Mouse (Mus musculus) embryonic facial prominence, embryonic 11.5 days (tissue): Measurements from ENCODE around the gene Slx1b. TPM values are rescaled to one million over a fixed set of nuclear protein-coding genes. Genes with fewer than 3 reads are reported as not detected.

Source experiments
- ATAC-seq: fragments of 200-750 bp; cut with Nextera tagmentation; replicated peaks from 2 replicates; pipeline ENCODE4 v1.8.0; 2017; ENCODE audit warnings: low read depth; ENCODE audit not compliant: insufficient number of reproducible peaks, low FRiP score, low TSS enrichment
- DNase-seq: peaks from one replicate; pipeline ENCODE4 v3.0.0-alpha.2; 2015; ENCODE audit warnings: low spot score
- H3K27ac ChIP-seq: fragments of 300-500 bp; sonication (generic); replicated peaks from 2 replicates; pipeline ENCODE4 v1.5.1; 2014; ENCODE audit warnings: mild to moderate bottlenecking, low read depth, low read length, control low read depth
- H3K27me3 ChIP-seq: fragments of 300-500 bp; sonication (generic); 2 replicates; pipeline ENCODE4 v1.6.1; 2014; ENCODE audit warnings: mild to moderate bottlenecking, low read length, moderate library complexity, mixed read lengths; ENCODE audit not compliant: control insufficient read depth, insufficient read depth
- H3K36me3 ChIP-seq: fragments of 300-500 bp; sonication (generic); replicated peaks from 2 replicates; pipeline ENCODE4 v1.6.1; 2014; ENCODE audit warnings: low read depth, mild to moderate bottlenecking, low read length, moderate library complexity, mixed read lengths; ENCODE audit not compliant: control insufficient read depth, insufficient read depth
- H3K4me1 ChIP-seq: fragments of 300-500 bp; sonication (generic); 2 replicates; pipeline ENCODE4 v1.6.1; 2014; ENCODE audit warnings: low read length, mixed read lengths; ENCODE audit not compliant: control insufficient read depth, insufficient read depth
- H3K4me2 ChIP-seq: fragments of 300-500 bp; sonication (generic); 2 replicates; pipeline ENCODE4 v1.6.1; 2014; ENCODE audit warnings: low read depth, mild to moderate bottlenecking, control low read depth, low read length, moderate library complexity
- H3K4me3 ChIP-seq: fragments of 300-500 bp; sonication (generic); 2 replicates; pipeline ENCODE4 v1.5.1; 2014; ENCODE audit warnings: low read depth, low read length, control low read depth
- H3K9ac ChIP-seq: fragments of 300-500 bp; sonication (generic); replicated peaks from 2 replicates; pipeline ENCODE4 v1.6.1; 2014; ENCODE audit warnings: mild to moderate bottlenecking, control low read depth, low read length
- H3K9me3 ChIP-seq: fragments of 300-500 bp; sonication (generic); replicated peaks from 2 replicates; pipeline ENCODE4 v1.6.1; 2016; ENCODE audit warnings: mild to moderate bottlenecking, low read length, inconsistent platforms, mixed read lengths; ENCODE audit not compliant: control insufficient read depth
- WGBS: fragments of 180-500 bp; shearing (Covaris S2); extraction: QIAGEN DNeasy Blood & Tissue Kit; methylation state at CpG from one replicate; pipeline ENCODE4 v1.1.7; 2014; 5-methylcytosine and 5-hydroxymethylcytosine counted together
- polyA plus RNA-seq: library from polyadenylated mRNA; unstranded; fragments of >200 nt; fragmentation: Nextera tagmentation; extraction: Ambion mirVana; gene quantifications from 2 replicates; pipeline ENCODE4 v1.2.1, GENCODE M21; 2014

Slx1b gene
- polyA plus RNA-seq, 1 experiment from 2014 or later, result 10.4 TPM

GRCm38 (mm10) chr7:126681221-126681620, 14.4 kb downstream of the Slx1b start:
- Histone ChIP-seq H3K9me3 (no peaks in the 10 kb centered on the region), H3K4me2 (no peak overlapping the region), H3K4me3 (no peak overlapping the region), H3K36me3 (no peaks in the 10 kb centered on the region), H3K4me1 (no peaks in the 10 kb centered on the region), H3K27me3 (no peaks in the 10 kb centered on the region), H3K9ac (no peak overlapping the region), H3K27ac (no peak overlapping the region)
- DNase-seq, result no peak
- ATAC-seq, result no peak
- 97% methylated on average over 5 of the region's 5 CpGs for WGBS

GRCm38 (mm10) chr7:126679683-126680082, 15.9 kb downstream of the Slx1b start:
- Histone ChIP-seq H3K4me3 (no peak overlapping the region), H3K27me3 (no peaks in the 10 kb centered on the region), H3K4me1 (no peaks in the 10 kb centered on the region), H3K9me3 (no peaks in the 10 kb centered on the region), H3K9ac (no peak overlapping the region), H3K36me3 (no peaks in the 10 kb centered on the region), H3K4me2 (no peak overlapping the region), H3K27ac (no peak overlapping the region)
- 93% methylated on average over 5 of the region's 5 CpGs for WGBS
- no peak for ATAC-seq
- DNase-seq, result no peak

- ATAC-seq (no peak), DNase-seq (no peak)
- no peaks in the 10 kb centered on the region for H3K27me3 ChIP-seq
- H3K27ac ChIP-seq, result no peak overlapping the region
- no peaks in the 10 kb centered on the region for H3K36me3 ChIP-seq
- WGBS, result 82% methylated on average over 8 of the region's 8 CpGs
- H3K4me3 ChIP-seq, result no peak overlapping the region
- no peaks in the 10 kb centered on the region for H3K9me3 ChIP-seq
- H3K4me2 ChIP-seq, result no peak overlapping the region
- no peaks in the 10 kb centered on the region for H3K4me1 ChIP-seq
- H3K9ac ChIP-seq, result no peak overlapping the region
These were observed 16.8 kb downstream of the Slx1b start for GRCm38 (mm10) chr7:126678545-126679341.

GRCm38 (mm10) chr7:126676631-126677220, 18.9 kb downstream of the Slx1b start:
- Histone ChIP-seq H3K4me3 (no peak overlapping the region), H3K27ac (no peak overlapping the region), H3K4me1 (no peaks in the 10 kb centered on the region), H3K36me3 (0 out of 2 replicates have a peak, but pooled peaks cover under 1% of the 10 kb centered on the region), H3K4me2 (no peak overlapping the region), H3K27me3 (no peaks in the 10 kb centered on the region), H3K9me3 (no peaks in the 10 kb centered on the region), H3K9ac (no peak overlapping the region)
- DNase-seq, result no peak
- WGBS, result 80% methylated on average over 4 of the region's 4 CpGs
- no peak for ATAC-seq

- Histone ChIP-seq H3K36me3 (0 out of 2 replicates have a peak, but pooled peaks cover 4% of the 10 kb centered on the region), H3K9ac (no peak within 1 kb of the TSS), H3K4me1 (no peaks in the 10 kb centered on the region), H3K27me3 (no peaks in the 10 kb centered on the region), H3K27ac (no peak within 1 kb of the TSS), H3K4me2 (no peak within 1 kb of the TSS), H3K9me3 (no peaks in the 10 kb centered on the region), H3K4me3 (no peak within 1 kb of the TSS)
- 77% methylated on average over 1 of the region's 1 CpGs for WGBS
- ATAC-seq (no peak), DNase-seq (no peak)
These were observed 19.4 kb downstream of the Slx1b start, which contains the start of gene Sult1a1 for GRCm38 (mm10) chr7:126676207-126676606. Sult1a1 (minus strand) TSS chr7:126676432.

- WGBS, result 93% methylated on average over 8 of the region's 8 CpGs
These were observed 20.5 kb downstream of the Slx1b start for GRCm38 (mm10) chr7:126675104-126675503.

GRCm38 (mm10) chr7:126672111-126672510, 23.5 kb downstream of the Slx1b start:
- WGBS, result 96% methylated on average over 9 of the region's 9 CpGs
- H3K9me3 ChIP-seq, result no peaks in the 10 kb centered on the region
- DNase-seq, result no peak
- no peak for ATAC-seq
- H3K4me3 ChIP-seq, result no peak overlapping the region
- no peak overlapping the region for H3K9ac ChIP-seq
- no peak overlapping the region for H3K4me2 ChIP-seq
- 0 out of 2 replicates have a peak, but pooled peaks cover 4% of the 10 kb centered on the region for H3K36me3 ChIP-seq
- H3K27ac ChIP-seq, result no peak overlapping the region
- no peaks in the 10 kb centered on the region for H3K27me3 ChIP-seq
- H3K4me1 ChIP-seq, result no peaks in the 10 kb centered on the region

More at GRCm38 (mm10) chr7:126675104-126675503, 20.5 kb downstream of the Slx1b start:
- no peak for ATAC-seq
- H3K4me1 ChIP-seq, result no peaks in the 10 kb centered on the region
- H3K36me3 ChIP-seq, result 0 out of 2 replicates have a peak, but pooled peaks cover 4% of the 10 kb centered on the region
- H3K9ac ChIP-seq, result no peak overlapping the region
- DNase-seq, result no peak
- no peak overlapping the region for H3K4me2 ChIP-seq
- no peak overlapping the region for H3K27ac ChIP-seq
- no peak overlapping the region for H3K4me3 ChIP-seq
- H3K27me3 ChIP-seq, result no peaks in the 10 kb centered on the region
- H3K9me3 ChIP-seq, result no peaks in the 10 kb centered on the region

- DNase-seq (no peak), ATAC-seq (no peak)
- 94% methylated on average over 3 of the region's 3 CpGs for WGBS
- H3K4me1 ChIP-seq, result no peaks in the 10 kb centered on the region
- H3K36me3 ChIP-seq, result peaks cover 7% of the 10 kb centered on the region; the same call in 1 of the 2 replicates
- H3K27me3 ChIP-seq, result no peaks in the 10 kb centered on the region
- H3K4me3 ChIP-seq, result no peak overlapping the region
- H3K4me2 ChIP-seq, result no peak overlapping the region
- H3K9me3 ChIP-seq, result no peaks in the 10 kb centered on the region
- H3K27ac ChIP-seq, result no peak overlapping the region
- H3K9ac ChIP-seq, result no peak overlapping the region
These were observed 25.4 kb downstream of the Slx1b start for GRCm38 (mm10) chr7:126670152-126670551.
